Mouse (Mus musculus) gastrocnemius, postnatal 10 days (tissue): ENCODE results near the gene Elfn1. TPM values are rescaled to one million over a fixed set of nuclear protein-coding genes. Genes with fewer than 3 reads are reported as not detected.

Experiments
- DNase-seq: peaks from one replicate; pipeline ENCODE4 v3.0.0; 2021; ENCODE audit warnings: mixed read lengths
- total RNA-seq, 2 experiments: library from RNA; stranded (reverse); gene quantifications; 2 replicates each; pipeline ENCODE4 v1.2.3; 2021

The Elfn1 gene
- total RNA-seq, 2 experiments from 2014 or later, result 0.99 to 1.0 TPM

DNA sequence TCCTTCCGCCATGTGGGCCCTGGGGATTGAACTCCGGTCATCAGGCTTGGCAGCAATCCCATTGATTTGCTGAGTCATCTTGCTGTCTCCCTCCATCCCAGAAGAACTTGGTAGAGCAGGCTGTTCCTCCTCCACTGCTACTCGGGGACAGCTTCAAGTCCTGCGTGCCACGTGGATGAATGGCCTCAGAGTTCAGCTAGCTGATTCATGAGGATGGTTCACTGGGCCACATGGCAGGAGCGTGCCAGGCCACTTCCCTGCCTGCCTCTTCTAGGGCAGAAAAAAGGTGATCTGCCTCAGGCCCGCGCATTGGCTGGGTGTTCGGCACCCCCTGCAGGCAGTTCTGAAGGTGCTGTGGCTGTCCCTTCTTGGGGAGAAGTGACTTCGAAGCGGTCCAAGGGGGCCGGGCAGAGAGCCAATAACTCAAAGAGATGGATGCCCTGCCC is 62.5 kb downstream of the Elfn1 start:
- DNase-seq, result peak; percentile 26

DNA sequence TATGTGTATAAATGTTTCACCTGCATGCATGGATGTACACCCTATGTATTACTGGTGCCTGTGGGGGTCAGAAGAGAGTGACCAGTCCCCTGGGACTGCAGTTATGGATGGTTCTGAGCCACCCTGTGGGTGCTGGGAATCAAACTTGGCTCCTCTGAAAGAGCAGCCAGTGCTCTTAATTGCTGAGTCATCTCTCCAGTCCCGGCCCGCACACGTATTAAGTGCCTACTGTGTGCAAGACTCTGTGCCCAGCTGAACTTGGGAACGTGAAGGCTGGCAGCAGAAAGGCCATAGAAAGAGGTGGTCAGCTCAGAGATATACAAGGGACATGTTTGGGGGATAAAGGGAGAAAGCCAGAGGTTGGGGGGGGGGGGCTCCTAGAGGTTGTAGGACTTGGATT is 68.8 kb downstream of the Elfn1 start:
- no peak for DNase-seq

DNA sequence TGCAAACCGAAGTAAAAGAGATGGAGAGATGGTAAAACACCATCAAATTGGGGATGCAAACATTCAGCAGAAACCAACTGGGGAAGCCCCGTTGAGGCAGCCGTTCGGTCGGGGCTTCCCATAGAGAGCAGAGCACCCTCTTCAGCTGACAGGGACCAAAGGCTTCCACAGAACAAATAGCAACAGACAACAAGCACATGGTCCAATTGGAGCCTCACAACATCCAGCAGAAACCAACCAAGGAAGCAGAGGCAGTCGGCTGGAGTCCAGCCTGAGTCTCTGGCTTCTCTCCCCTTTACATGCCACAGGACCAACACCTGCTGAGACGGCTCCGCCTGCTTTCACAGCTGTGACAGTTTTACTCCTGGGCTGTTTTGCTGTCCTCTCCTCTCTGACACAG is 69.7 kb downstream of the Elfn1 start:
- DNase-seq, result no peak

DNA sequence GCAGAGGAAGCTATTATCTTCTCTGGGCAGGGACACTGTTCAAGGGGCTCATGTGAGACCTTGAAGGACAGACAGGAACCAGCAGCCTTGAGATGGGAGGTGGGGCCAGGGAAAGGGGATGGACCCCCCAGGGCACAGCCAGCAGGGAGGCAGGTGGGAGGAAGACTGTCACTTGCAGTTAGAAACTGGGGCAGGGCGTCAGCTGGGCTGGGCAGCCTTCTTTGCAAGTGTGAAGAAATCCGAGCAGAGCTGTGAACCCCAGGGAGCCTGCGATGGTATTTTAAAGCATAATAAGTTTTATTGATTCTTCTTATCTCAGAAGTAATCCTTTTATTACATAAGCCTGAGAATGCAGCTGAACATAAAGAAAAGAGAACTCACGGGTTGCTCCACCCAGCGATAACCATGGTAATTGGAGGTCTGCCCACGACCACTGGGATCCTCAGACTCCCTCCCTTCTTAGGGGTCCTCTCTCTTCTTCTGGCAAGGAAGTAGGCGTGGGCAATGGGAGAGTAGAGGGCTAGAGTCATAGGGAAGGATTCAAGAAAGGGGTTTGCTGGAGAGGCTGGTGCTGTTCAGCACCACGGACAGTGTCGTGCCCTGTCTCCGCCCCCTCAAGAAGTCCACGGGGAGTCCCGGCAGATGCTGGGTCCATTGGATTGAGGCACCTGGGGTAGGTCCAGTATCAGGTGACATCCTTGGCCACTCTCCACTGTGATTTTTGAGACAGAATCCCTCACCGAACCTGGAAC is 71.0 kb downstream of the Elfn1 start:
- DNase-seq, result no peak

DNA sequence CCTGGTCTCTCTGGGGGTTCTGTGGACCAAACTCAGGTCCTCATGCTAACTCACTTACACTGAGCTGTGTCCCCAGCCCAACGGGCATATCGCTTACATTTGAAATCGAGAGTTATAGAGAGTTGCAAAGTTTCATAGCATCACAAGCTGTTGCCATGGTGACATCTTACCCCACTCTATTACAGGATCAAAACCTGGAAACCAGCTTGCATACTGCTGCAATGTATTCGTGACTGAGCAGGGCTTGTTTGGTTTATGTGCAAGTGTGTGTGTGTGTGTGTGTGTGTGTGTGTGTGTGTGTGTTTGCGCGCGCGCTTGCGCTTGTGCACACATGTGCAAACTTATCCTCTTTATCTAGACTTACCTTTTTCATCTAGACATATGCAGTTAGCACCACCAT is 71.6 kb downstream of the Elfn1 start:
- no peak for DNase-seq

DNA sequence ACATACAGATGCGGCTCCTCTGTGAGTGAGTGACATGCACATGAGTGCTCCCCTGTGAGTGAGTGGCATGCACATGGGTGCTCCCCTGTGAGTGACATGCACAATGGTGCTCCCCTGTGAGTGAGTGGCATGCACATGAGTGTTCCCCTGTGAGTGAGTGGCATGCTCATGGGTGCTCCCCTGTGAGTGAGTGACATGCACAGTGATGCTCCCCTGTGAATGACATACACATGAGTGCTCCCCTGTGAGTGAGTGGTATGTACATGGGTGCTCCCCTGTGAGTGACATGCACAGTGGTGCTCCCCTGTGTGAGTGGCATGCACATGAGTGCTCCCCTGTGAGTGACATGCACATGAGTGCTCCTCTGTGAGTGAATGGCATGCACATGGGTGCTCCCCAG is 74.2 kb downstream of the Elfn1 start:
- DNase-seq, result no peak

DNA sequence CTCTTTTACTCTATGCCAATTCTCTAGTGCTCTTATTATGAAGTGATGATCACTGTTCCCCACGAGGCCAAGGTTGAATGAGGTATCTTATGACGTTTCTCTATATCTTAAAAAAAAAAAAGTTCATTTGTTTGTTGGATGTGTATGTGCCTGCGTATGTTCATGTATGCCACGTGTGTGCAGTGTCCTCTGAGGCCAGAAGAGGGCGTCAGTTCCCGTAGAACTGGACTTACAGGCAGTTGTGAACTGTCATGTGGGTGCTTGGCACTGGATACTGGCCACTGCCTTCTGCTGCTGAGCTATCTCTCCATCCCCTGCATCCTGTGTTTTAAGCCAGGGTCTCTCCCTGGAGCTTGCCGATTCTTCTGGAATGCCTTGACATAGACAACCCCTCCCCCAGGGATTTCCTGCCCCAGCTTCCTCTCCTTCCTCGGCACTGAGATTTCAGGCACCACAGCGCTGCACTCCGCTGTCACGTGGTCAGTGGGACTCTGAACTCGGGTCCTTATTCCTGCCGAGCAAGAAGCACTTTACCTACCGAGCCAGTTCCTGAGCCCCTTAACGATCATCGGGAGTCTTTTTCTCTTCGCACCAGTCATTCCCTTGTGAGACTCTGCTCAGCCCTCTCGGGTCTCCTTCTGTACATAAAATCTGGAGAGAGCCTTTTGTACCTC is 77.5 kb downstream of the Elfn1 start:
- DNase-seq, result no peak

DNA sequence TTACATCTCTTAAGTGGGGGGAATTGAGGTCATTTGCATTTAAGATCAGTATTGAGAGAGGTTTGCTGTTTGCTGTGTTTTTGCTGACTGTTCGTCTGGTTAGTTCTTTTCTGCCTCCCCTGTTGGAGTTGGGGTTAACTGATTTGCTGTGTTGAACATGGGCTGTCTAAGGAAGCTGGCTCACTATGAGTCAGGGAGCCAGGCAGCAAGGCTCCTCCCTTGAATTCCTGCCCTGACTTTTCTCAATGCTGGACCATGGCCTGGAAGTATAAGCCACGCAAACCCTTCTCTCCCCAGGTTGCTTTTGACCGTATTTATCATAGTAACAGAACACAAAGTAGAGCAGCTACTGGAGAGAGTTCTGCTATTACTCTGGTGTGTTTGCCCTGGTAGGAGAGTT is 83.8 kb downstream of the Elfn1 start:
- DNase-seq, result no peak

DNA sequence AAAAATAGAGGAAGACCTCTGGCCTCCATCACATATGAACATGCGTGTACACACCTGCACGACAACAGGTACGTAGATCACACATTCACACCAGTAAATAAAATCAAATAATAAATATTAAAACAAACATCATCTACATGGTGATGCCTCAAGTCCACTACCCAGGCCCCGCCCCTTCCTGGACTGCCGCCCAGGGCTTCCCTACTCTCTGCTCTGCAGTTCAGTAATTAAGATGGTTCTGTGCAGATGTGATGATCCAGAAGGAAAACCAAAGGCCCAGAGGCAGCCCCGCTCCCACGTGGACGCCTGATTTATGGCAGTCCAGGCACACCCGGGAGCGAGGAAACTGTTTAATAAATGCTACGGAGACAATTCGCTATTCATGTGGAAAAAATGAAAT is 90.6 kb downstream of the Elfn1 start:
- peak; percentile 63 for DNase-seq

DNA sequence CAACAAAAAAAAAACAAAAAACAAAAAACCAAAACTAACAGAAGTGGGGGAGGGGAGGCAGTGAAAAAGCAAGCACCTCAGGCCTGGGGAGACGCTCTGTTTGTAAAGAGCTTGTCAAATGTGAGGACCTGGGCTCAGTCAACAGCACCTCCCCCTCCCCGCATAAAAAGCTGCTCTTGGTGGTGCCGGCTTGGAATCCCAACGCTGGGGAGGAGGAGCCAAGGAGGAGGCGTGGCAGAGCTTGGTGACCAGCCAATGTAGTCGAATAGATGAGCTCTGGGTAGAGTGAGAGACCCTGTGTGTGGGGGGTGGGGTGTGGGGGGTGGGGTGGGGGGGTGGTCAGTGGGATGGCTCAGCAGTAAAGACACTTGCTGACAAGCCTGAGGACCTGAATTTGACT is 91.2 kb downstream of the Elfn1 start:
- no peak for DNase-seq

DNA sequence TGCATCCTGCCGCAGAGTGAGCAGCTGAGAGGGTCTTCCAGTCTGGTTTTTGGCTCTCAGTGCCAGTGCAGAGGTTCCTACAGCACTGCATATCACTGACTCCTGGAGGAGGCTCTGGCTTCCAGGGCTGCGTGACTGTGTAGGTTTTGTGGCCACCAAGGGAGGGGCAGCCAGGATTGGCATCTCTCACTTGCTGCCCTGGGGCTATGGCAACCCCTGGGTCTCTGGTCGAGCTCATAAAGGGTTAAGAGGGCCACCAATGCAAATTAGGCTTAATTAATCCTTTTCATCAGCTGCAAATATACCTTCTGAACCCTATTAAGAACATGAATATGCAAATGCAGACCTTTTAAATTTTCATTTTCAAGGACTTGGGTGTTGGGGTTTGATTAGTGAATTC is 94.8 kb downstream of the Elfn1 start:
- no peak for DNase-seq

DNA sequence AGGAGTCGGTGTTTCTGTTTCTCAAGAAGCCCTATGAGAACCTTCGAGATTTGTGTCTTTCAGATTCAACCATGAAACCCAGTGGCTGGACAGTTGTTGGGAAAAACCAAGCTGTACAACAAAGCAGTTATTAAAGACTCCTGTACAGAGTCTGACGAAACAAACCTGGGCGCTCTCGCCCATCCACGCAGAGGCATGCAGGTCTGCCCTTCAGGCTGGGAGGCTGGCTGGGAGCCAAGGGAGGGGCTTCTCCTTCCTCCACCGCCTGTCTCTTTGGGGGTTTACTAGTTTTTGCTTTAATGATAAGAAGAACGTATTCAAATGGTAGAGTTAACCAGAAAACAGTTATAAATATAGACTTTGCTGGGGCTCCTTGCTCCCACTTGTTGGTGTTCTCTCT is 99.1 kb downstream of the Elfn1 start:
- DNase-seq, result no peak

DNA sequence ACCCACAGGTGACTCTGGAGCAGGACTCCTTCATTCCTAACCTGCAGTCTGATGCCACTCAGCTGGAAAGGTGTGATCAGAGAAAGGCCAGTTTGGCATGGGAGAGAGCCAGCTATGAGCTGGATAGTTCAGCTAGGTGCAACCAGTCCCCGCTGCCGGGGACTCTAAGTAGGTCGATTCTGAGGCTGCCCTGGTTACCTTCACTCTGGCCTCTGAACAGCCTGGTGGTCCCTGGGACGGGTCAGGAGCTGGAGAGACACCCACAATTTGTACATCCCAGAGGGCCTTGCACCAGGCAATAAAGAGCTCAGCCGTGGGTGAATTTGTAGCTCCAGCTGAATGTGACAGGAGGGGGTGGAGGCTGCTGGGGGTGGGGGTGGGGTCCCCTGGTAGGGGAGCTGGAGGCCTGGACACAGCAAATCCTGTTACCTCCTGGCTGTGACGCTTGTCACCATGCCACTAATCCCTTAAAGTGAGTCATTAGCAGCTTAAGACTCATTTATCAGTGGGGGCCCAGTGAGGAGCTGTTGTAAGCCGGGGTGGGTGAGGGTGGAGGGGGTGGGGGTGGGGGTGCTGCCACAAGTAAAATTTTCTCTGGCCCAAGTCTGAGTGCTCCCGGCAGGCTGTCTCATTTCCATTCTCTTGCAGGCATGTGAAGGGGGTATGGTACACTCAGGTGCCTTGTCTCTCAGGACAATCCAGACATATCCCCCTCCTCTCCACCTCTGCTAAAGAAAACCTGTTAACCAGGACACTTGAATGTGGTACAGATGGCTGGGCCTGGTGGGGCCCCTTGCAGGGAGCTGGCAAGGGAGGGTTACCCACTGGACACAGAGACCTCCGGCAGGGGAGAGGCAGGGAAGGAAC is 100.1 kb downstream of the Elfn1 start:
- no peak for DNase-seq

DNA sequence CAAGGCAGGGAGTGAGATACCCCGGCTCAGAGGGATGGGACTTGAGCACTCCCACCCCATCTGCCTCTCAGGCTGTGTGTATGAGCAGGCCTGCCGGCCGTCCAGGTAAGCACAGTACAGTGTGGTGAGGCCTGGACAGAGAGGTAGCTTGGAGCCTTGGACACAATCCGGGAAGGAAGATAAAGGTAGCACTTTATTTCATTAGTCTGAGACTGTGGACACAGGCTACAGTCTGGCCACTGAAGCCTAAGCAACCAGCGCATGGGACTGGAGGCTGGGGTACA is 100.7 kb downstream of the Elfn1 start:
- DNase-seq, result no peak

DNA sequence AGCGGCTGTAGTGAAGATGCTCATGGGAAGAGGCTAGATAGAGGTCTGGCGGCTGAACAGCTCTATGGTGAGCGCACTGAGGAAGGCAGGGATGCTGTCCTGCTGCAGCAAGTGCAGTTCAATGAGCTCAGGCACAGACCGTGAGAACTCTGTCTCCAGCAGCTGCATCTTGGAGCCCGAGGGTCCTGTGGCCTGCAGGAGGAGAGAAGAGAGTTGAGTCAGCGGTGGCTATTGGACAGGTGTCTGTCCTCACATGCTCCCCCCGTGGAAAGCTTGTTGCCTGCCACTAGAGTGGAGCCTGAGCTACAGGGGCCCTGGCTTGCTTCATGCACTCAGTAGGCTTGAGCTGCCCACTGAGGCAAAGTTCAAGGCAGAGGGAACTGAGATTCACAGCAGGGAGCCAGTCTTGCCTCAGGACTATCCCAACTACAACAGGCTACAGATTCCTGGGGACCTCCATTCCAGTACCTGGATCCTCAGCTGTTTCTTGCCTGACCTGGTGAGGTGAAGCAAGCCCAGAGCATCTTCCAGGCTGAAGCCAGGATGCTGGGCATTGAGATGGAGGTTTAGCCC is 101.4 kb downstream of the Elfn1 start:
- no peak for DNase-seq

DNA sequence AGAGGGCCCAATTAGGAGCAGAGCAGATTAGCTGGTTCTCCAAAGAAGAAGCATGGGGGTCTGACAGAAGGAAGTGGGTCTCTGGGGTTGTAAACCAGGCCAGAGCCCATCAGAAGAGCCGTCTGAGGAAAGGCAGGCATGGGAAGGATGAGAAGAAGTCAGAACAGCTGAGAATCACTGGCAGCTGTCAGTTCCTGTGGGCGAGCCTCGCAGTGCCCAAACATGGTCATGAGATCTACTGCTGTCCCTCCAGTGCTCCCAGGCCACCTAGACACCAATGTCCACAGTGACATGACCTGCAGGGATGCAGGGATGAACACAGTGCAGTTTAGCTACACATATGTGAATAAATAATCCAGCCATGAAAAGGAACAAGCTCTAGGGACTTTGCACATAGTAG is 102.7 kb downstream of the Elfn1 start:
- no peak for DNase-seq

DNA sequence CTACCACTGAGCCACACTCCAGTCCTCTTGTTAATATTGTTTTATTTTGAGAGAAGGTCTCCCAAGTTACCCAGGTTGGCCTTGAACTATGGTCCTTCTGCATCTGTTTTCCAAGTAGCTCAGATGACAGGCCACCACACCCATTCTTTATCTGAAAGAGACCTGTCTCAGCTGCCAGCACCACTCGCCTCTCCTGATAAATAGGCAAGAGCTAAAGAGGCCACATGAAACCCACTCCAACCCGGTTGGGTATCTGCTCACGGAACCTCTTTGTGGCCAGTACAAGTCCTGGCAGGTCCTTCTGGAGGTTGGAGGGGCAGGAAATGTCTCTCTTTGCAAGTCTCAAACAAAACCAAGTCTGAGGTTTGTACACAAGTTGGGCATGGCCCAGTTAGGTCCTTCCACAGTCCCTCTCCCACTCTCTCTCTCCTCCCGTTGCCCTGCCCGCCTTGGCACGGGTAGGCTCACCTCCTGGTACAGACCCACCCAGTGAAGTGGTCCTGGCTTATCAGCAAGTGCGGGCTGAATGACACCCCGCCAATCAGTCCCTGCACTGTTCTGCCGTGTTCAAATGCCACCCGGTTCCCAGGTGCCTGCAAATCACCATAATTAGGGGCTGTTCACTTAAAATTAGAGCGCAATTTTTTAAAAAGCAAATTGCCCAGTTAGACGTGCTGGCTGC is 104.7 kb downstream of the Elfn1 start:
- DNase-seq, result no peak

DNA sequence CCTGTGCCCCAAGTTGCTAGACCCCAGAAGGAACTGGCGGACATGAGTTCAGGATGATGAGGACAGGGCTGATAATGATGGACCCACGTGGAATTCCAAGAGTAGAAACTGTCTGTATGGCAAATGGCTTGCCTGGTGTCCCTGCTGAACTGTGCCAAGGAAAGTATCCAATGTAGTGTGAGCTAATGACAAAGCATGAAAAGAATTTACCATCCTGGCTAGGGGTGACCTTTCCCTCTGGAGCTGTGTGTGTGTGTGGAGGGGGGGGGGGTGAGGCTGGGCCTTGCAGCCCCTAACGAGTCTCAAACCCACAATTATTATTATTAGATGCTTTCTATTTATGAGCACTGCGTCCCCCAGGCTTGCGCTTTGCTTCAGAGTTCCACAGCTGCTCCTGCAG is 105.9 kb downstream of the Elfn1 start:
- no peak for DNase-seq

DNA sequence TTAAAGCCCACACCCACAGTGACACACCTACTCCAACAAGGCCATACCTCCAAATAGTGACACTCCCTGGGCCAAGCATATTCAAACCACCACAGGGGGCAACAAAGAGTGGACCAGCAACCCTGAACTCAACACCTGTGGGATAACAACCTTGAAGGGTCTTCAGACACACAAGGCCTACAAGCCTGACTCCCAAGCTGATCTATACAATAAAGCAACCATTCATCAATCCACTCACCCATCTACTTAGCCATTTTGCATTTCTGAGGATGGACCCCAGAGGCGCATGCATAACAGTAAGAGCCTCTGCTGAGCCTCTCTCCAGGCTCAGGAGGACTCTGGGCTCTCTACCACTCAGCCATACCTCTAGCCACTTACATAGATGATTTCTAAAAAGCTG is 109.2 kb downstream of the Elfn1 start:
- no peak for DNase-seq

DNA sequence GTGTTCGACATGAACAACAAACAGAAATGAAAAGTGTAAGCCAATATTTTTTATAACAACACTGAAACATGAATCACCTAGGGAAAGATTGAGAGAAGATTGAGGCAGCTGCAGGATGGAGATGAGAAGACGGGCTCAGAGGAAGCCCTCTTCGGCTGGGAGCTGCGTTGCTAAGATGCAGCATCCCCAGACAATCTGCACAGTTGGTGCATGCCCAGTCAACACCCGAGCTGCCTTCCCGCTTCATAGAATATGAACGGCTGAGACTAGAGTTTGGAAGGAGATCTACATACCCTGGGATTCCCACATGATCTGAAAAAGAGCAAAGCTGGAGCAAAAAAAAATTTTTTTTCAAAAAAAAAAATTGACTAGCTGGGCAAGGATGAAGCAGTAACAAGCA is 111.0 kb downstream of the Elfn1 start:
- no peak for DNase-seq

DNA sequence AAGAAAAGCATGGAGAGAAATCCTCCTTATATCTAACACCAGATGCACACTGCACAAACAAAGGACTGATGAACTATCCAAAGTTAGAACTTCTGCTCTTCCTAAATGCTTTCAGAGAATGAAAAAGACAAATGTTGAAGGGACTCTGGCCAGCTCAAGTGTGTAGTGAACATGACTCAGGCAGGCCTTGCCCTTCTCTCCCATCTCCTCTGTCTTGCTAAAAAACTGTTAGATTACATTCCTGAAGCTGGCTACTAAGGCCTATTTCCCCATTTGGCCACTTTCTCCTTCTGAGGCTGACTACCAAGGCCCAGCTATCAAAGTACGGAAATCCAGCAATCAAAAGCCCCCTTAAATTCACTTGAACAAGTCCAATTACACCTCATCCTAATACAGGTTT is 111.9 kb downstream of the Elfn1 start:
- DNase-seq, result no peak

DNA sequence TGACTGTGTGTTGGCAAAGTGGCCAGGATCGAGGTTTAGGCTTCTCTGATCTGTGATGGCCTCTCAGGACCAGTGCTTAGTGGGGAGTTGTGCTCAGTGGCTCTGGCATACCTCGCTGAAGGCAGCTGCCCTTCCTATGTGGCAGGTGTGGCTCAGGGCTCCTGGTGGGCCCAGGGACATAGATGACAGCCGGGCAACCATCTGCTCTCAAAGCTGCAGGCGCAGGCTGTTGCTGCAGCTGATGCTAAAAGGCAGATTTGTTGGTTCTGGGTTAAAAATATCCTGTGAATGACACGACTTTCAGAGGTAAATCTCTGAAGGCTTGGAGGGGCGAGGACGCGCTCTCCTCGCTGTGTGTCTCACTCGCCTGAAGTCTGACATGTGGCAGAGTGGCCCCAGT is 114.0 kb downstream of the Elfn1 start:
- DNase-seq, result no peak

DNA sequence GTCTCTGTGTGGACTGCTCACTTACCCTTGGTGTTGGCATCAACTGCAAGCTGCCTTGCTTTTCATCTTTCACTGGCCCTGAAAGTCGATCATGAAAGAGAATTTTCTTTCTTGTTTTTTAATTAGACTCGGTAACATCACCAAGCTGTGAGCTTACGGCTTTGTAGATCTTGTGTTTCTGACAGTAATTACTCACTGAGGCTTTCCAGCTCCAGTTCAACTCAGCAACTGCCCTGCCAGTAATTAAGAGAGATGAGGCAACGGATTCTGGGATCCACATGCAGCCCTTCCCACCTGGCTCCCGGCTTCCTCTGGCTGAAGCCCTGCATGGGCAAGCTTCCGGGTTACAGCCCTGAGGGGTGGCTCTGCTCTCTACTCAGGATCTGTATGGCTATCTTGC is 115.1 kb downstream of the Elfn1 start:
- no peak for DNase-seq
